Mouse (Mus musculus) splenic B cell, adult 2 months (primary cell): Measurements from ENCODE around the gene Gm20388.

Experiments used
- DNase-seq: peaks from one replicate; pipeline ENCODE4 v3.0.0-alpha.2; 2011; ENCODE audit warnings: low read depth, low spot score
- H3K27me3 ChIP-seq: 2 replicates; pipeline ENCODE4 v1.6.1; 2012; ENCODE audit warnings: mild to moderate bottlenecking, low read length, moderate library complexity, mixed read lengths; ENCODE audit not compliant: control insufficient read depth, poor library complexity, insufficient read depth, severe bottlenecking
- H3K36me3 ChIP-seq: 2 replicates; pipeline ENCODE4 v1.6.1; 2012; ENCODE audit warnings: mild to moderate bottlenecking, low read length, moderate library complexity, mixed read lengths; ENCODE audit not compliant: control insufficient read depth, poor library complexity, insufficient read depth, severe bottlenecking

Gene Gm20388

DNA sequence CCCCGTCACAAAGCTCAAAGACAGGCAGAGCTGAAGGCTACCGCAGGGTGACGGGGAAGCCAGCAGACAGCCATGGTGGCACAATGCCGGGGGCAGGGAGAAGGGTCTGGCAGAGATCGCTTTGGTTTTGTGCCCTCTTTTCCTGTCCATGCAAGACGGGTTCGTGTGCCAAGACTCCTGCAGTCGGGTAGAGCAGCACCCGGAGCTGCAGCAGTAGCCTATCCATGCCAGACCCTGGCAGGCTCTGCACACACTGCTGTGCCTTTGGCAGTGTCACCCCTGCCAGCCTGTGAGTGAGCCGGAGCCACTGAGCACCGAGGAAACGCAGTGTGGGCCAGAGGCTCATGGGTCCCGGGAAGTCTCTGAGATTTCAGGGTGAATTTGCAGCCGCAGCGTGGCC is 1363.0 kb downstream of the Gm20388 start:
- H3K27me3 ChIP-seq, result no peaks in the 10 kb centered on the region
- no peaks in the 10 kb centered on the region for H3K36me3 ChIP-seq
- no peak for DNase-seq

DNA sequence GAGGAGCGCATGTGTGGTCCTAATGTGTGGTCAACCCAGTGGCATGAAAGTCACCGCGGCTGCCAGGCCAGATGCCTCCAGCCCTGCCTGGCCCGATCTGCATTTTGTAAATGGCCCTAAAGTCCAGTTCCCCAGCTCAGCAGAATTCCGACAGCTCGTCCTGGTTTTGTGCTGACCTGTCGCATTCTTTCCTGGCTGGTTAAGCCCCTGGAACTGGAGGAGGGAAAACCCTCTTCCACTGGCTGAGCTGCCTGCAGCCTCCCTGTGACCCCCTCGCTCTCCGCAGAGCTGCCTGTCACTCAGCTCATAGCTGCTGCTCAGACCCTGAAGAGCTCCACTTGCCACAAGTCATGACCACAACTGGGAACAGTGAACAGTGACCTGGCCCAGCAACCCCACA is 1369.8 kb downstream of the Gm20388 start:
- Histone ChIP-seq H3K36me3 (no peaks in the 10 kb centered on the region), H3K27me3 (no peaks in the 10 kb centered on the region)
- no peak for DNase-seq

DNA sequence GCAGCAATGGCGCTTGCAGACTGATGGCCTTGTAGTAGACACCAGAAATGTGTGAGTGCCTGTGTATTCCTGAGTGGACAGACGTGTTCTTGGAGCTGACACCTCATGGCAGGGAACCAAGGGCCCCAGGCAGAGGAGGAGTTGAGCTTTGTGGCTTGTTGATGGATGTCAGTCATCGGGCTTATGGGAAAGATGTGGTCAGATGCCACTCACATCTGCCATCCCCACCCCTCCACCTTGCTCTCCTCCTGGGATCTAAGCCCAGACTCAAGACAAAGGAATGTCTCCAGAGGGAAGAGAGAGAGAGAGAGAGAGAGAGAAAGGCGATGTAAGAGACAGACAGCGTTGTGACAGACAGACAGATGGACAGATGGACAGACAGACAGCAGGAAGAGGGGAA is 1378.7 kb downstream of the Gm20388 start:
- no peaks in the 10 kb centered on the region for H3K36me3 ChIP-seq
- DNase-seq, result no peak
- no peaks in the 10 kb centered on the region for H3K27me3 ChIP-seq

DNA sequence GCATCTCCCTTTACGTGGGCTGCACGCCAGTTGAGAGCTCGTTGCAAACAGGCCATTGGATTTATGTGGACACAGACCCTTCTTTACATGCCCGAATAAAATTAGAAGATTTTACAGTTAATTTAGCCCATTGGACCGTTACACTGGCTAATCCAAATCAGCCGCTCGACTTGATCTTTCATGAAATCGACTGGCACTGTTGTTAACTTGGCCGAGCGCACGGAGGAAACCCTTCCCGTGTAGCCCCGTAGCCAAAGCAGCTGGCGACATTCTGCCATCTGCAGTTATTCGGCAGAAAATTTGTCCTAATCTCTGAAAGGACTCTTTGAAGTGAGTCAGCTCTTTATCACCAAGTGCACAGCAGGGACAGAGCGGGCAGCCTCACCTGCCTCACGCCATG is 1379.9 kb downstream of the Gm20388 start:
- no peaks in the 10 kb centered on the region for H3K27me3 ChIP-seq
- no peak for DNase-seq
- no peaks in the 10 kb centered on the region for H3K36me3 ChIP-seq

DNA sequence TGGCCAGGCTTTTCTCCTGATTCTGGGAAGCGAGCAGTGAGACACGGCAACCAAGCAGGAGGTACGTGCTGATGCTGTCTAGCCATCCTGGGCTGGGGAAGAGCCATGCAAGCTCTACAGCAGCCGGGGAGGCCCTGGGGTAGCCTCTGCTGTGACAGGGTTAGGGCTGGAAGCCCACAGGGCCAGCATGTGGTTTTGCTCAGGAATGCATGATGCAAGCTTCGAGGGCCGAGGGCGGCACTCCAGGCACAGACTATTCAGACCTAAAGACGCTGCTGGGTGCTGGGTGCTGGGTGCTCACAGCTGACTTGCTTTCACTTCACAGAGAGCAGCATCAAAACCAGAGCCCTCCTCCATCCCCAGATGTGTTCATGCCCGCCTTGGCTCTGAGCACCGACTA is 1382.8 kb downstream of the Gm20388 start:
- Histone ChIP-seq H3K36me3 (no peaks in the 10 kb centered on the region), H3K27me3 (no peaks in the 10 kb centered on the region)
- DNase-seq, result no peak

DNA sequence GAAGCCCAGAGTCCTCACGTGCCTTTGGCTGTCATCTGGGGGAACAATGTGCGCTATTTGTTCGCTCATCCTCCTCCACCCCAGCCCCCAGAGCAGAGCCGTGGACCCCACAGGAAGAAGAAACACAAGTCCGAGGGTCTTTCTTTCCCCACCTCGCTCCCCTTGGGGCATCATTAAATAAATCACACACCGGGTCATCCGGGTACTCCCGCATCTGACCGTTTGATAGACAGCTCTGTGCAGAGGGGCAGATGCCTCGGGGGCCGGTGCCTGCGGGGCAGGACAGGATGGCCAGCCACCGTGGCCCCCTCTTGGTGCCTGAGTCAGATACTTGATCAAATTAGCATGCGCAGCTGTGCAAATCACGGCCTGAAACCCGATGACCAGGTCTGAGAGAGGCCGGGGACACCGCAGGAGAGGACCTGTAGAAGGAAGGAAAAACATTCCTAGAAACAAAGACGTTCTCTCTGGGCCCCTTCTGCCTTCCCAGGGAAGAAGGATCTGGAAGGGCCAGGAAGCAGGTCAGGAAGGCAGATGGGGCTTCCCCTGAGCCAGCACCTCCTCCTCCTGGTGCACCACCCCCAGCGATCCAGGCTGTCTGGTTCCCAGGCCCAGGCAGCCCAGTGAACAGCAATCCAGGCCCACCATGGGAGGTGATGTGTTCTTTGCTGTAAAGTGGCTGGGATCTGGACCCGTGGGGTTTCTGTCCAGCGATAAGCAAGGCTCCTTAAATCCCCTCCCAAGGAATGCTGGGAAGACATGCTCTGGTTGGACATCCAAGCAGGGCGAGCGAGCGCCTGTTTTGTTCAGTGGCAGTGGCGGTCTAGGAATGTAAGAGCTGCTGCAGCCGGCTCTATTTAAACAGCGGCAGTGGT is 1383.8 kb downstream of the Gm20388 start:
- DNase-seq, result no peak
- H3K27me3 ChIP-seq, result no peaks in the 10 kb centered on the region
- no peaks in the 10 kb centered on the region for H3K36me3 ChIP-seq

DNA sequence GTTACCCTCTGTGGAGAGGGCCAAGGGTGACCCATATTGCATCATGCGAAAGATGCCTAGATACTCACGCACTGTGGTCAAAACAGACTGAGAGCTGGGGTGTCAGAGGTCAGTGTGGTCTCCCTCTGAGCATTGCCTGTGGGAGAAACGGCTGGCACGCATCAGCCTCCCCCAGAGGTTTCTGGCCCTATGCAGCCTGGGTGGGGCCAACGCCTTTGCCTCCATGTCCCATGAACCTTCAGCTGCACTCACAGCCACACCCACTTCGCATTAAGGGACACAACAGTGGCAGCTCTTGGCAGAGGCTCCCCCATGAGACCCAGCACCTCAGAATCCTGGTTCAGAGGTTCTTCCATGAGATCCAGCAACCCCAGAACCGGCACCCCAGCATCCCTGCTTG is 1385.4 kb downstream of the Gm20388 start:
- H3K36me3 ChIP-seq, result no peaks in the 10 kb centered on the region
- DNase-seq, result no peak

DNA sequence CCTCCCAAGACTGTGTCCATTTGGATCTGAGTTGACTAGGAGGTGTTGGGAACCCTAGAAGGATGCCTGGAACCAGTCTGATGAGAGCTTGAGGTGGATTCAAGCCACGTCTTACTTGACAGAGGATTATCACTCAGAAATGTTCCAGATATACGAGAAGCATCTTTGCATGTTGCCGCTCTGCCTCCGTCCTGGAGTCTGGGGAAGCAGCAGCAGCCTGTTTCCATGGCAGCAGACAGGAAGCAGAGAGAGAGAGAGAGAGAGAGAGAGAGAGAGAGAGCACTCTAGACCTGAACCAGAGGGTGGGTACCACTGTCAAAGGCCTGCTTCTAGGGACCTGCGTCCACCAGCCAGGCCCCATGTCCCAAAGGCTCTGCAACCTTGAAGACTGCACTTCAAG is 1386.0 kb downstream of the Gm20388 start:
- H3K36me3 ChIP-seq, result no peaks in the 10 kb centered on the region
- no peaks in the 10 kb centered on the region for H3K27me3 ChIP-seq
- DNase-seq, result no peak

More for the DNA sequence above, 1385.4 kb downstream of the Gm20388 start:
- H3K27me3 ChIP-seq, result no peaks in the 10 kb centered on the region

DNA sequence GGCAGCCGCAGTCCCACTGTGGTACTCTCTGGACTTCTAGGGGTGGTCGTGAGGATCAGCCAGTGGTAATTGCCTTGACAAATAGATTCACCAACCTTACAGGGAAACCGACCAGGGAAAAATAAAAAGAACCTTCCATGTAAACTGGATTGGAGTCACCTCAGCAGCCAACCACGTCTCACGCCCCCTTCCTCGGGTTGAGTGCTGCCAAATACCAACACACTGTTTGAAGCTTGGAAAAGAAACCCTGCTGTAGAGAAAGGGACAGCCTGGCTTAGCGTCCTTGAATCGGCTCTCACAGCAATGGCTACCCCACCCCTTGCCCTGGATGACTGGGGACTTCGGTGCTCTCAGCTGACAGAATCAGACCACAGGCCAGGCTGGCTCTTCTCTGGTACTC is 1386.7 kb downstream of the Gm20388 start:
- no peak for DNase-seq
- no peaks in the 10 kb centered on the region for H3K36me3 ChIP-seq
- H3K27me3 ChIP-seq, result no peaks in the 10 kb centered on the region

DNA sequence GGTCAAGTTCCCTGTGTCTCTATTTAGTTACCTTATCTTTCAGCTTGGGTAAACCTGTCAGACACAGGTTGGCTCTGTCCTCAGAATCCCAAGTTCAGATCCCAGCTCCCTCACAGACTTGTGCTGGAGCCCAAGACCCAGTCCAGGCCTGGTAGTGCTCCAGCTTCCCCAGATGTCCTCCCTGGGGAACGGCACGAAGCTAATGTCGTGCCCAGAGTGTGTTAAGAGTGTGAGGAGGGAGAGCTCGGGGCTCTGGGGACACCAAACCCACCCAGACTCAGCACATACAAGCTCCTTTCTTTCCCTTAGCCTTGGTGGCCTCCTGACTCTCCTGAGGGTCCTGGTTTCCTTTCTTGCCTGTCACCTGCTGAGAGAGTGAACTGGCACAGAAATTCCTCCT is 1389.4 kb downstream of the Gm20388 start:
- Histone ChIP-seq H3K27me3 (no peaks in the 10 kb centered on the region), H3K36me3 (no peaks in the 10 kb centered on the region)
- no peak for DNase-seq

DNA sequence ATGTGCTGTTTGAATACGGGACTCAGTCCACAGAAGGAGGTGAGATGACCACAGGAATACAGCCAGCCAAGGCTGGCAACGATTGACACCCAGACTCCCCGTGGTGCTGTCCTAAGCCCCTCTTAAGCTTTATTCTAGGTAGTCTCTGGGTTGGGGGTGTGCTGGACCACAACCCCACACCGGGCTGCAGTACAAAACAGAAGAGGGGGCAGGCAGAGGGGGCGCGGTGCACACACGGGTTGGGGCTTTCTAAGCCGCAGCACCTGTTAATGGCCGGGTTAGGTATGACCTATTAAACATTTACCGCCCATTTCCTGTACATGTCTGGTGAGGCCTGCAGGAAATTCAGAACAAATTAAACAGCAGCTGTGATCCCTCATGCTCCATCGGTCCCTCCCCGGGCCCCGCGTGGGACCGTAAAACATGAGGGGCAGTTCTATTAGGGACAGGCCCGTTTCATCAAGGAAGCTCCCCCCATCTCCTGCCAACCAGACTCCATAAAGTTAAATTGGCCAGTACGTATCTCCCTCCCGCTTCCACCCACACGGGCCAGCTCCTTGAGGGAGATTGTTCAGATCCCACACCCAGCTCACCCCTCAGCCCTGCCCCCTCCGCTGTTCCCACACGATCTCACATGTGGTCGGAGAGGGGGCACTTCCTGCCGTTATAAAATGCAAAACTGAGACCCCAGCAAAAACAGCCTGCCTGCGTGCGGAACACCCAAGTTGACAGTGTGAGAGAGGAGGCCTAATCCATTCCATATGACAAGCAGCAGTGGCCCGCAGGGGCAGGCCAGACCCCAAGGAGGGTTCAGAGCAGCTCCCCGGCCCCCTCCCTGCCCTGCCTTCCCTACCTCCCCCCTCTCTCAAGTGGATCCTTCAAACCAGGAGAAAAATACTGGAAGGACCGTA is 1390.1 kb downstream of the Gm20388 start:
- peak; percentile 28 for DNase-seq
- Histone ChIP-seq H3K27me3 (no peaks in the 10 kb centered on the region), H3K36me3 (no peaks in the 10 kb centered on the region)

DNA sequence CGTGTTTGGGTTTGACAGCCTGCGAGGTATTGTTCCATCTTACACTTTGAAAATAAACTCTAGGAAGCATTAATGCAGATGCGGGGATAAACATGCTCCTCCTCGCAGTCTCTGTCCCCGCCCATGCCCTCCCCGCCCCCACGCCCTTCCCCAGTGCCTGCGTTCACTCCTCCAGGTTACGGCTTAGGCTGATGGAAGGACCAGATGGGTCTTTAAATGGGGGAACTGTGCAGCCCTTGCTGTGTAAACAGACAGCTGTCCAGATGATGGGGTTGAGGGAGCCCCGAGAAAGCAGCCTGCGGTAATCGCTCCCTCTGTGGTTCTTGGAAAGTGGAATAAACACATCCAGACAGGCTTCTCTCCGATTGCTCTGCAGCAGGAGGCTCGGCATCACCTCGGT is 1390.8 kb downstream of the Gm20388 start:
- Histone ChIP-seq H3K27me3 (no peaks in the 10 kb centered on the region), H3K36me3 (no peaks in the 10 kb centered on the region)
- DNase-seq, result peak; percentile 6

DNA sequence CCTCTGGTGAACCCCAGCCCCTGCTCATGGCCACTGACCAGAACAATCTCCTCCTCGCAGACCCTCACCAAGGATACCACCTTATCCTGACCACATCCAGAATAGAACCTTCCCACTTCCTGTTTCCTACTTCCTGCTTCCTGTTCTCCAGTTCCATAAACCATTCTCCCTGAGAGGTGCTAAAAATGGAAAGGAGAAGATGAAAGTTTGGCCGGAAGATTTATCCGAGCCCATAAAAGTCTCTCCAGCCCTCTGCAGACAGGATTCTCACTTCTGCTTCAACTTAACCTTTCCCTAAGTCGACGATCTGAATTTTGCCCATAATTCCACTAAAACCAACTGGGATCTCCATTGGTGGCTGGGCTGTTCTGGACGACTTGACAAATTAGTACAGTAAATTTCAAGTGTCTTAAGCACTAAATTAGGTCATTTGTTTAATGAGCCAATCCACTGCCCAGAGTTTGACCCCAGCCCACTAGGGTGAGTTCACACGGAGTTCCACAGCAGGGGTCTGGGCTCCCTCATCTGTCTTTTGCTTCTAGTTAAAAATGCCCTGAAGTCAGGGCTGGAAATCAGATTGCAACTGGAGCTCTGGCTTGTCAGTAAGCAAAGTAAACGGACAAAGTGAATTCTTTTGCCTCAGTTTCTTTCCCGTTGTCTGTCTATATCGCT is 1391.5 kb downstream of the Gm20388 start:
- no peaks in the 10 kb centered on the region for H3K27me3 ChIP-seq
- no peak for DNase-seq
- no peaks in the 10 kb centered on the region for H3K36me3 ChIP-seq

DNA sequence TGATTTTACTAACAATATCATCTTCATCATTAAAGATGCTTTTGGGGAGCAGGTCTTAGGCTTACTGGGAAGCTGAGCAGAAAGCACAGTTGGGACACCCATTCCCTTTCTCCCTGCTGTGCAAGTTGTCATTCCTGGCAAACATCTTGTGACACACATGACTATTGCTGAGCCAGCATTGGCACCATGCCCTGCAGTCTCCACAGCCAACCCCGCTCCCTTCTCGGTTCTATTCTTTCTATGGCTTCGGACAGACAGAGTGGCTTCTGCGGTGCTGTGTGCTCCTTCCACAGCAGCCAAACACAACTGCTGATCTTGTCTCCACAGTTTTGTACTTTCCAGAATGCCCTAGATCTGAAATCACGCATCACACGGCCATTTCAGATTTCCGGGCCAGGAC is 1397.1 kb downstream of the Gm20388 start:
- no peak for DNase-seq
- Histone ChIP-seq H3K36me3 (no peaks in the 10 kb centered on the region; the same call in 1 of the 2 replicates), H3K27me3 (no peaks in the 10 kb centered on the region)
